Mouse (Mus musculus) embryonic facial prominence, embryonic 11.5 days (tissue): ENCODE results near the gene Rhox10. TPM values are rescaled to one million over a fixed set of nuclear protein-coding genes. Genes with fewer than 3 reads are reported as not detected.
"Not testable (repeated sequence)": the region's sequence is repeated elsewhere in the genome, so short reads cannot be mapped to it uniquely, and the experiment has no call there.

Experiments
- ATAC-seq: fragments of 200-750 bp; cut with Nextera tagmentation; replicated peaks from 2 replicates; pipeline ENCODE4 v1.8.0; 2017; ENCODE audit warnings: low read depth; ENCODE audit not compliant: insufficient number of reproducible peaks, low FRiP score, low TSS enrichment
- DNase-seq: peaks from one replicate; pipeline ENCODE4 v3.0.0-alpha.2; 2015; ENCODE audit warnings: low spot score
- H3K27ac ChIP-seq: fragments of 300-500 bp; sonication (generic); replicated peaks from 2 replicates; pipeline ENCODE4 v1.5.1; 2014; ENCODE audit warnings: mild to moderate bottlenecking, low read depth, low read length, control low read depth
- H3K27me3 ChIP-seq: fragments of 300-500 bp; sonication (generic); 2 replicates; pipeline ENCODE4 v1.6.1; 2014; ENCODE audit warnings: mild to moderate bottlenecking, low read length, moderate library complexity, mixed read lengths; ENCODE audit not compliant: control insufficient read depth, insufficient read depth
- H3K36me3 ChIP-seq: fragments of 300-500 bp; sonication (generic); replicated peaks from 2 replicates; pipeline ENCODE4 v1.6.1; 2014; ENCODE audit warnings: low read depth, mild to moderate bottlenecking, low read length, moderate library complexity, mixed read lengths; ENCODE audit not compliant: control insufficient read depth, insufficient read depth
- H3K4me1 ChIP-seq: fragments of 300-500 bp; sonication (generic); 2 replicates; pipeline ENCODE4 v1.6.1; 2014; ENCODE audit warnings: low read length, mixed read lengths; ENCODE audit not compliant: control insufficient read depth, insufficient read depth
- H3K4me2 ChIP-seq: fragments of 300-500 bp; sonication (generic); 2 replicates; pipeline ENCODE4 v1.6.1; 2014; ENCODE audit warnings: low read depth, mild to moderate bottlenecking, control low read depth, low read length, moderate library complexity
- H3K4me3 ChIP-seq: fragments of 300-500 bp; sonication (generic); 2 replicates; pipeline ENCODE4 v1.5.1; 2014; ENCODE audit warnings: low read depth, low read length, control low read depth
- H3K9ac ChIP-seq: fragments of 300-500 bp; sonication (generic); replicated peaks from 2 replicates; pipeline ENCODE4 v1.6.1; 2014; ENCODE audit warnings: mild to moderate bottlenecking, control low read depth, low read length
- H3K9me3 ChIP-seq: fragments of 300-500 bp; sonication (generic); replicated peaks from 2 replicates; pipeline ENCODE4 v1.6.1; 2016; ENCODE audit warnings: mild to moderate bottlenecking, low read length, inconsistent platforms, mixed read lengths; ENCODE audit not compliant: control insufficient read depth
- WGBS: fragments of 180-500 bp; shearing (Covaris S2); extraction: QIAGEN DNeasy Blood & Tissue Kit; methylation state at CpG from one replicate; pipeline ENCODE4 v1.1.7; 2014; 5-methylcytosine and 5-hydroxymethylcytosine counted together
- polyA plus RNA-seq: library from polyadenylated mRNA; unstranded; fragments of >200 nt; fragmentation: Nextera tagmentation; extraction: Ambion mirVana; gene quantifications from 2 replicates; pipeline ENCODE4 v1.2.1, GENCODE M21; 2014

Gene Rhox10
- not detected in 2 replicates for polyA plus RNA-seq

GRCm38 (mm10) chrX:38066175-38066574 lies at the start of gene Rhox10:
Gene Rhox10, plus strand, starts transcription at chrX:38066475.
- no peaks in the 10 kb centered on the region for H3K27me3 ChIP-seq
- H3K4me2 ChIP-seq, result no peak within 1 kb of the TSS
- no peak for DNase-seq
- no peak for ATAC-seq
- no peaks in the 10 kb centered on the region for H3K4me1 ChIP-seq
- no peak within 1 kb of the TSS for H3K4me3 ChIP-seq
- H3K9me3 ChIP-seq, result no peaks in the 10 kb centered on the region
- no peak within 1 kb of the TSS for H3K27ac ChIP-seq
- WGBS, result 91% methylated on average over 11 of the region's 11 CpGs
- no peak within 1 kb of the TSS for H3K9ac ChIP-seq
- H3K36me3 ChIP-seq, result no peaks in the 10 kb centered on the region

- H3K36me3 ChIP-seq, H3K27ac ChIP-seq, H3K9me3 ChIP-seq: not testable (repeated sequence)
Measured at GRCm38 (mm10) chrX:38018597-38018996, 47.7 kb upstream of the Rhox10 start, which contains the start of gene Btg1-ps1. Gene Btg1-ps1, minus strand, starts transcription at chrX:38018815.

GRCm38 (mm10) chrX:38033841-38034240 lies 32.4 kb upstream of the Rhox10 start:
- no peak for DNase-seq
- H3K4me3 ChIP-seq, result no peak overlapping the region
- no peak overlapping the region for H3K9ac ChIP-seq
- H3K4me1 ChIP-seq, result no peaks in the 10 kb centered on the region
- H3K27me3 ChIP-seq, result no peaks in the 10 kb centered on the region
- no peak overlapping the region for H3K27ac ChIP-seq
- ATAC-seq, result no peak
- H3K9me3 ChIP-seq, result no peaks in the 10 kb centered on the region
- no peaks in the 10 kb centered on the region for H3K36me3 ChIP-seq
- 62% methylated on average over 2 of the region's 2 CpGs for WGBS
- H3K4me2 ChIP-seq, result no peak overlapping the region

More at GRCm38 (mm10) chrX:38018597-38018996, 47.7 kb upstream of the Rhox10 start, which contains the start of gene Btg1-ps1:
- H3K4me1 ChIP-seq, DNase-seq, H3K27me3 ChIP-seq, ATAC-seq, H3K4me2 ChIP-seq, H3K4me3 ChIP-seq, H3K9ac ChIP-seq: not testable (repeated sequence)

- WGBS, result 90% methylated on average over 5 of the region's 5 CpGs
- no peaks in the 10 kb centered on the region for H3K4me1 ChIP-seq
- no peak overlapping the region for H3K27ac ChIP-seq
- no peaks in the 10 kb centered on the region for H3K27me3 ChIP-seq
- no peak overlapping the region for H3K4me2 ChIP-seq
- no peaks in the 10 kb centered on the region for H3K36me3 ChIP-seq
- H3K4me3 ChIP-seq, result no peak overlapping the region
- ATAC-seq, result no peak
- no peak for DNase-seq
- no peaks in the 10 kb centered on the region for H3K9me3 ChIP-seq
- H3K9ac ChIP-seq, result no peak overlapping the region
Measured at GRCm38 (mm10) chrX:38039666-38040065, 26.6 kb upstream of the Rhox10 start.

- H3K27me3 ChIP-seq, H3K36me3 ChIP-seq, H3K4me2 ChIP-seq, ATAC-seq, DNase-seq, H3K9ac ChIP-seq, H3K4me1 ChIP-seq, H3K9me3 ChIP-seq, H3K4me3 ChIP-seq, H3K27ac ChIP-seq: not testable (repeated sequence)
Measured at GRCm38 (mm10) chrX:38043014-38043413, 23.3 kb upstream of the Rhox10 start, which contains the start of gene Btg1-ps2. Gene Btg1-ps2, minus strand, starts transcription at chrX:38043114.

GRCm38 (mm10) chrX:38061544-38061943 lies 4.7 kb upstream of the Rhox10 start:
- Histone ChIP-seq H3K9me3 (no peaks in the 10 kb centered on the region), H3K9ac (no peak overlapping the region), H3K27ac (no peak overlapping the region), H3K27me3 (no peaks in the 10 kb centered on the region), H3K4me1 (no peaks in the 10 kb centered on the region), H3K4me2 (no peak overlapping the region), H3K4me3 (no peak overlapping the region), H3K36me3 (no peaks in the 10 kb centered on the region)
- DNase-seq (peak; percentile 31), ATAC-seq (no peak)
- WGBS, result 3% methylated on average over 1 of the region's 1 CpGs

- Histone ChIP-seq H3K9me3 (no peaks in the 10 kb centered on the region), H3K4me1 (no peaks in the 10 kb centered on the region), H3K27me3 (no peaks in the 10 kb centered on the region), H3K4me3 (no peak overlapping the region), H3K27ac (no peak overlapping the region), H3K36me3 (no peaks in the 10 kb centered on the region), H3K4me2 (no peak overlapping the region), H3K9ac (no peak overlapping the region)
- 21% methylated on average over 12 of the region's 12 CpGs for WGBS
- no peak for ATAC-seq
- DNase-seq, result peak; percentile 57
Measured at GRCm38 (mm10) chrX:38084226-38084625, 18.0 kb downstream of the Rhox10 start.

GRCm38 (mm10) chrX:38085041-38085440 lies 18.8 kb downstream of the Rhox10 start, which contains the start of gene Rhox11:
Gene Rhox11, minus strand, starts transcription at chrX:38085141.
- no peak for ATAC-seq
- H3K4me1 ChIP-seq, result no peaks in the 10 kb centered on the region
- H3K4me2 ChIP-seq, result no peak within 1 kb of the TSS
- no peak within 1 kb of the TSS for H3K4me3 ChIP-seq
- no peaks in the 10 kb centered on the region for H3K27me3 ChIP-seq
- no peaks in the 10 kb centered on the region for H3K36me3 ChIP-seq
- WGBS, result 87% methylated on average over 9 of the region's 9 CpGs
- no peaks in the 10 kb centered on the region for H3K9me3 ChIP-seq
- H3K27ac ChIP-seq, result no peak within 1 kb of the TSS
- no peak within 1 kb of the TSS for H3K9ac ChIP-seq
- DNase-seq, result no peak
